Mouse (Mus musculus): Measurements from ENCODE around the gene Gm3409.
"Not testable (repeated sequence)": the region's sequence is repeated elsewhere in the genome, so short reads cannot be mapped to it uniquely, and the experiment has no call there.

GRCm38 (mm10) chr5:146537347-146537746 is at the start of gene Gm3409:
- not testable (repeated sequence) for TF ChIP-seq TAL1, GATA1 (IDR thresholded peaks at IDR 0.05; ENCODE audit: low read length)

All from erythroblast, embryonic 14.5 days (primary cell).